Mouse (Mus musculus): ENCODE results near the gene Pyroxd2.

- TF ChIP-seq CTCF (conservative IDR thresholded peaks at IDR 0.05; ENCODE audit: insufficient read depth, insufficient read length, low read depth, low read length) (no peak), POLR2A (IDR thresholded peaks at IDR 0.05; ENCODE audit: low read depth, low read length) (no peak)
Measured at GRCm38 (mm10) chr19:42795801-42796200, 43.2 kb upstream of the Pyroxd2 start.
